In genomic region chr6:34619494-34619893, GRCm38 (mm10) we compare ENCODE assay signal across 26 mouse cellular contexts. TPM values are rescaled to one million over a fixed set of nuclear protein-coding genes. Genes with fewer than 3 reads are reported as not detected.
A peak's percentile ranks its signal among the peaks of the same experiment; 100 is the strongest.
DNase-seq lines count a peak whose midpoint lies in the region; ATAC-seq and TF ChIP-seq lines count a peak whose summit lies in the region.
"Had no signal": no experiment of that assay in that cellular context is flagged by ENCODE, and none has a peak within 500 bp of the region (broad histone marks: within the 10 kb centered on the region; RNA-seq: fewer than 3 reads in every experiment).

No protein-coding gene starts in this region.

- intact Hi-C loops in left cerebral cortex, postnatal 36 days (cut with DNase I) = no loop called here

- H3K4me2 ChIP-seq in heart, embryonic 13.5 days = no peak overlapping the region
- H3K4me2 ChIP-seq: hindbrain, embryonic 15.5 days; limb, embryonic 15.5 days; midbrain, embryonic 15.5 days; neural tube, embryonic 13.5 days had no signal

- H3K9ac ChIP-seq in heart, embryonic 13.5 days = no peak overlapping the region
- H3K9ac ChIP-seq: forebrain, postnatal 0 days; hindbrain, embryonic 15.5 days; limb, embryonic 15.5 days; midbrain, embryonic 15.5 days; neural tube, embryonic 13.5 days had no signal

- peaks cover 63% of the 10 kb centered on the region for H3K79me3 ChIP-seq in C2C12 (ENCODE audit: low read depth)

- no peak for TF ChIP-seq CTCF in C2C12 (IDR thresholded peaks at IDR 0.05; ENCODE audit: control insufficient read depth, insufficient read depth, insufficient read length)

- no peaks in the 10 kb centered on the region for H3K9me3 ChIP-seq in heart, embryonic 13.5 days
- H3K9me3 ChIP-seq in embryonic facial prominence, embryonic 10.5 days = no peaks in the 10 kb centered on the region
- H3K9me3 ChIP-seq: G1E; hindbrain, embryonic 15.5 days; limb, embryonic 15.5 days; midbrain, embryonic 15.5 days; neural tube, embryonic 13.5 days had no signal

- H3K4me1 ChIP-seq in heart, embryonic 13.5 days = peaks cover 46% of the 10 kb centered on the region
- H3K4me1 ChIP-seq in embryonic facial prominence, embryonic 10.5 days = peaks cover 22% of the 10 kb centered on the region
- H3K4me1 ChIP-seq: hindbrain, embryonic 15.5 days; midbrain, embryonic 15.5 days; neural tube, embryonic 13.5 days had no signal

- no peak for ATAC-seq in heart, embryonic 13.5 days (ENCODE audit: extremely low read depth, insufficient number of reproducible peaks, low FRiP score, low TSS enrichment)
- ATAC-seq: forebrain, postnatal 0 days; midbrain, embryonic 15.5 days had no signal

- H3K79me2 ChIP-seq in C2C12 (ENCODE audit: control insufficient read depth, insufficient read depth) = peaks cover 97% of the 10 kb centered on the region
- H3K79me2 ChIP-seq in macrophage (ENCODE audit: inconsistent target) = no peaks in the 10 kb centered on the region

- no peak overlapping the region for H3K4me3 ChIP-seq in heart, embryonic 13.5 days
- H3K4me3 ChIP-seq in C2C12 (ENCODE audit: insufficient read depth, poor library complexity, severe bottlenecking) = no peak overlapping the region
- no peak overlapping the region for H3K4me3 ChIP-seq in embryonic facial prominence, embryonic 10.5 days
- no peak overlapping the region for H3K4me3 ChIP-seq in macrophage (ENCODE audit: inconsistent target)
- H3K4me3 ChIP-seq: hindbrain, embryonic 15.5 days; layer of hippocampus, adult 2 months; limb, embryonic 15.5 days; midbrain, embryonic 15.5 days; neural tube, embryonic 13.5 days had no signal

- H3K27ac ChIP-seq in heart, embryonic 13.5 days (replicated peaks) = peak overlapping the region; percentile 34
- peak overlapping the region; percentile 40; the same call in 1 of the 2 replicates for H3K27ac ChIP-seq in embryonic facial prominence, embryonic 10.5 days (replicated peaks)
- H3K27ac ChIP-seq in macrophage = peak overlapping the region; percentile 49
- H3K27ac ChIP-seq: hindbrain, embryonic 15.5 days; layer of hippocampus, adult 2 months; limb, embryonic 15.5 days; midbrain, embryonic 15.5 days; neural tube, embryonic 13.5 days had no signal

- H3K36me3 ChIP-seq in heart, embryonic 13.5 days = no peaks in the 10 kb centered on the region
- H3K36me3 ChIP-seq in C2C12 (ENCODE audit: control insufficient read depth, insufficient read depth) (peaks cover 10% of the 10 kb centered on the region), macrophage (ENCODE audit: inconsistent target) (no peaks in the 10 kb centered on the region)
- H3K36me3 ChIP-seq in embryonic facial prominence, embryonic 10.5 days (replicated peaks) = no peaks in the 10 kb centered on the region
- H3K36me3 ChIP-seq: G1E; hindbrain, embryonic 15.5 days; limb, embryonic 15.5 days; midbrain, embryonic 15.5 days; neural tube, embryonic 13.5 days had no signal

- DNase-seq in heart, adult 18-20 months = no peak
- DNase-seq in embryonic facial prominence, embryonic 10.5 days (ENCODE audit: low spot score) = peak; percentile 6
- no peak for DNase-seq in left cerebral cortex, postnatal 36 days (ENCODE audit: low spot score in 2 of 2)
- DNase-seq in thymus, postnatal 36 days = no peak
- DNase-seq: cerebellum, adult 18-20 months; cerebellum, postnatal 14 days; forebrain, postnatal 0 days; gastrocnemius, postnatal 36 days; kidney, postnatal 25 days; layer of hippocampus, postnatal 36 days; lung, adult 2 months; lung, postnatal 14 days; retina, postnatal 1 day; right cerebral cortex, postnatal 25 days; spleen, adult 18-20 months had no signal

- 74% methylated on average over 2 of the region's 2 CpGs for WGBS in heart, embryonic 13.5 days
- WGBS in embryonic facial prominence, embryonic 10.5 days = 77% methylated on average over 2 of the region's 2 CpGs
- 11% methylated on average over 2 of the region's 2 CpGs for WGBS in macrophage (ENCODE audit: missing documents)

- H3K27me3 ChIP-seq in heart, embryonic 13.5 days (replicated peaks) = no peaks in the 10 kb centered on the region
- H3K27me3 ChIP-seq in C2C12 (ENCODE audit: control insufficient read depth, insufficient read depth, insufficient read length) = no peaks in the 10 kb centered on the region
- no peaks in the 10 kb centered on the region for H3K27me3 ChIP-seq in embryonic facial prominence, embryonic 10.5 days (replicated peaks; ENCODE audit: low read depth, poor library complexity, severe bottlenecking)
- H3K27me3 ChIP-seq: CH12.LX; hindbrain, embryonic 15.5 days; limb, embryonic 15.5 days; midbrain, embryonic 15.5 days; neural tube, embryonic 13.5 days; Patski had no signal

- H3ac ChIP-seq in C2C12 (ENCODE audit: control insufficient read depth, insufficient read length, low read depth) = no peak overlapping the region

TF ChIP-seq in C2C12, 6 proteins besides CTCF, POLR2A, EP300 and RAD21:
- TF ChIP-seq USF1 (IDR thresholded peaks at IDR 0.05; ENCODE audit: low read depth) = peak; percentile 92
- TF ChIP-seq MYOD1 (IDR thresholded peaks at IDR 0.05; ENCODE audit: control insufficient read depth, insufficient read length, low read depth) = no peak
- no peak for TF ChIP-seq MAX (IDR thresholded peaks at IDR 0.05)

RNA-seq across cellular contexts. Expression of gene Cald1, which starts 21.2 kb away (rescaled TPM):
- 165 and 173 TPM in 2 replicates for polyA plus RNA-seq in heart, embryonic 13.5 days (2015; fragmentation: Nextera tagmentation; extraction: Ambion mirVana)
- 10 to 100 TPM; 48.0 to 48.9 TPM for total RNA-seq in heart, adult 18-20 months (2021)
- polyA plus RNA-seq in C2C12 (2012; fragmentation: generic; extraction: Trizol) = 180 TPM
- polyA plus RNA-seq in embryonic facial prominence, embryonic 10.5 days (2016; fragmentation: Nextera tagmentation; extraction: Ambion mirVana) = 189 and 232 TPM in 2 replicates
- 10 to 100 TPM in 1 of 26 experiments, 1 to 10 TPM in 12, under 1 TPM in 10, not detected in 3; 0.25 to 54.6 (median 1.1) TPM for total RNA-seq in macrophage (2018; cell fraction: chromatin; rRNA removed)
- total RNA-seq in macrophage (2018; cell fraction: cytosol; rRNA removed) = 1 to 10 TPM in 1 of 26 experiments, under 1 TPM in 25; 0.03 to 1.0 (median 0.46) TPM
- 1 to 10 TPM in 7 of 26 experiments, under 1 TPM in 11, not detected in 8; 0.17 to 9.6 (median 0.76) TPM for total RNA-seq in macrophage (2018; cell fraction: nucleus; rRNA removed)
- polyA plus RNA-seq in macrophage (2018) = 0.71 to 4.8 TPM (median 1.5 TPM) in 3 replicates
- 10 to 100 TPM; 23.6 to 25.6 TPM for total RNA-seq in left cerebral cortex, postnatal 36 days (2021)
- polyA plus RNA-seq: G1E had no signal

Comparison
In these comparisons a context has a peak if more than half of its experiments do, and no peak if none do; other contexts are left out.
1. RNA of gene Cald1, which starts 21.2 kb away (polyA plus RNA-seq): 189 to 232 TPM in embryonic facial prominence, embryonic 10.5 days, 180 TPM in C2C12 (single experiment) and 165 to 173 TPM in heart, embryonic 13.5 days; 0.71 to 4.8 TPM in macrophage; every median in the first group is over 10 times any median in the second.
2. Peak in every context shown above with its lines, with median percentiles within 50 percentile points of each other: H3K27ac ChIP-seq.